Mouse (Mus musculus): ENCODE measurements around the gene Wwox. TPM values are rescaled to one million over a fixed set of nuclear protein-coding genes. Genes with fewer than 3 reads are reported as not detected.

Wwox gene
- polyA plus RNA-seq, 1 experiment from 2014 or later = 11.6 TPM

GRCm38 (mm10) chr8:114634669-114635410, 195.4 kb downstream of the Wwox start:
- no peak overlapping the region for H3K4me3 ChIP-seq (ENCODE audit: low read depth, low read length)
- DNase-seq (ENCODE audit: low spot score) (peak; percentile 16), ATAC-seq (peak; percentile 35; the same call in 1 of the 2 replicates)
- H3K9ac ChIP-seq (replicated peaks; ENCODE audit: low read depth) = no peak overlapping the region
- H3K27ac ChIP-seq (ENCODE audit: low read length) = no peak overlapping the region
- H3K4me2 ChIP-seq (replicated peaks; ENCODE audit: low read depth, low read length) = no peak overlapping the region
- H3K36me3 ChIP-seq (ENCODE audit: insufficient read depth, low read length) = no peaks in the 10 kb centered on the region
- TF ChIP-seq CTCF (IDR thresholded peaks at IDR 0.05) (no peak), EP300 (IDR thresholded peaks at IDR 0.05) (no peak)
- H3K4me1 ChIP-seq (ENCODE audit: insufficient read depth, low read depth, low read length) = no peaks in the 10 kb centered on the region
- H3K9me3 ChIP-seq (ENCODE audit: low read length) = no peaks in the 10 kb centered on the region
- WGBS = 62% methylated on average over 9 of the region's 9 CpGs
- H3K27me3 ChIP-seq (replicated peaks; ENCODE audit: insufficient read depth, low read length) = no peaks in the 10 kb centered on the region

GRCm38 (mm10) chr8:114636376-114636775, 196.9 kb downstream of the Wwox start:
- no peak for DNase-seq (ENCODE audit: low spot score)
- Histone ChIP-seq H3K9ac (replicated peaks; ENCODE audit: low read depth) (no peak overlapping the region), H3K27ac (ENCODE audit: low read length) (no peak overlapping the region), H3K36me3 (ENCODE audit: insufficient read depth, low read length) (no peaks in the 10 kb centered on the region), H3K9me3 (ENCODE audit: low read length) (no peaks in the 10 kb centered on the region), H3K4me2 (replicated peaks; ENCODE audit: low read depth, low read length) (no peak overlapping the region), H3K4me3 (ENCODE audit: low read depth, low read length) (no peak overlapping the region), H3K27me3 (replicated peaks; ENCODE audit: insufficient read depth, low read length) (no peaks in the 10 kb centered on the region), H3K4me1 (ENCODE audit: insufficient read depth, low read depth, low read length) (no peaks in the 10 kb centered on the region)
- no peak for TF ChIP-seq EP300 (IDR thresholded peaks at IDR 0.05)
- no peak for TF ChIP-seq CTCF (IDR thresholded peaks at IDR 0.05)
- no peak for ATAC-seq
- 36% methylated on average over 5 of the region's 5 CpGs for whole genome bisulfite sequencing

GRCm38 (mm10) chr8:114641809-114642208, 202.4 kb downstream of the Wwox start:
- Histone ChIP-seq H3K27me3 (replicated peaks; ENCODE audit: insufficient read depth, low read length) (no peaks in the 10 kb centered on the region), H3K4me3 (ENCODE audit: low read depth, low read length) (no peak overlapping the region), H3K27ac (ENCODE audit: low read length) (no peak overlapping the region), H3K4me1 (ENCODE audit: insufficient read depth, low read depth, low read length) (no peaks in the 10 kb centered on the region), H3K9ac (replicated peaks; ENCODE audit: low read depth) (no peak overlapping the region), H3K36me3 (ENCODE audit: insufficient read depth, low read length) (no peaks in the 10 kb centered on the region), H3K9me3 (ENCODE audit: low read length) (no peaks in the 10 kb centered on the region), H3K4me2 (replicated peaks; ENCODE audit: low read depth, low read length) (no peak overlapping the region)
- WGBS = 61% methylated on average over 9 of the region's 9 CpGs
- ATAC-seq (no peak), DNase-seq (ENCODE audit: low spot score) (no peak)
- TF ChIP-seq EP300 (IDR thresholded peaks at IDR 0.05) (no peak), CTCF (IDR thresholded peaks at IDR 0.05) (no peak)

GRCm38 (mm10) chr8:114650789-114651188, 211.3 kb downstream of the Wwox start:
- ATAC-seq = no peak
- Histone ChIP-seq H3K36me3 (ENCODE audit: insufficient read depth, low read length) (no peaks in the 10 kb centered on the region), H3K4me3 (ENCODE audit: low read depth, low read length) (no peak overlapping the region), H3K4me2 (replicated peaks; ENCODE audit: low read depth, low read length) (peak overlapping the region; percentile 34), H3K9ac (replicated peaks; ENCODE audit: low read depth) (no peak overlapping the region), H3K9me3 (ENCODE audit: low read length) (no peaks in the 10 kb centered on the region), H3K4me1 (ENCODE audit: insufficient read depth, low read depth, low read length) (no peaks in the 10 kb centered on the region), H3K27ac (ENCODE audit: low read length) (no peak overlapping the region), H3K27me3 (replicated peaks; ENCODE audit: insufficient read depth, low read length) (no peaks in the 10 kb centered on the region)
- TF ChIP-seq EP300 (IDR thresholded peaks at IDR 0.05) (no peak), CTCF (IDR thresholded peaks at IDR 0.05) (no peak)
- WGBS = 80% methylated on average over 14 of the region's 14 CpGs
- DNase-seq (ENCODE audit: low spot score) = no peak

- ATAC-seq (peak; percentile 48), DNase-seq (ENCODE audit: low spot score) (peak; percentile 65)
- 21% methylated on average over 4 of the region's 4 CpGs for WGBS
- Histone ChIP-seq H3K27me3 (replicated peaks; ENCODE audit: insufficient read depth, low read length) (no peaks in the 10 kb centered on the region), H3K4me1 (ENCODE audit: insufficient read depth, low read depth, low read length) (no peaks in the 10 kb centered on the region), H3K9ac (replicated peaks; ENCODE audit: low read depth) (no peak overlapping the region), H3K9me3 (ENCODE audit: low read length) (no peaks in the 10 kb centered on the region), H3K36me3 (ENCODE audit: insufficient read depth, low read length) (no peaks in the 10 kb centered on the region), H3K27ac (ENCODE audit: low read length) (no peak overlapping the region), H3K4me2 (replicated peaks; ENCODE audit: low read depth, low read length) (no peak overlapping the region), H3K4me3 (ENCODE audit: low read depth, low read length) (no peak overlapping the region)
- peak; percentile 59 for TF ChIP-seq CTCF (IDR thresholded peaks at IDR 0.05)
- no peak for TF ChIP-seq EP300 (IDR thresholded peaks at IDR 0.05)
These were observed 218.3 kb downstream of the Wwox start for GRCm38 (mm10) chr8:114657789-114658188.

- H3K4me2 ChIP-seq (replicated peaks; ENCODE audit: low read depth, low read length) = no peak overlapping the region
- H3K36me3 ChIP-seq (ENCODE audit: insufficient read depth, low read length) = no peaks in the 10 kb centered on the region
- no peak for TF ChIP-seq CTCF (IDR thresholded peaks at IDR 0.05)
- TF ChIP-seq EP300 (IDR thresholded peaks at IDR 0.05) = no peak
- no peaks in the 10 kb centered on the region for H3K9me3 ChIP-seq (ENCODE audit: low read length)
- DNase-seq (ENCODE audit: low spot score) (peak; percentile 54), ATAC-seq (peak; percentile 59)
- 35% methylated on average over 4 of the region's 4 CpGs for WGBS
- H3K4me1 ChIP-seq (ENCODE audit: insufficient read depth, low read depth, low read length) = no peaks in the 10 kb centered on the region
- no peak overlapping the region for H3K9ac ChIP-seq (replicated peaks; ENCODE audit: low read depth)
- H3K27me3 ChIP-seq (replicated peaks; ENCODE audit: insufficient read depth, low read length) = no peaks in the 10 kb centered on the region
- no peak overlapping the region for H3K27ac ChIP-seq (ENCODE audit: low read length)
- H3K4me3 ChIP-seq (ENCODE audit: low read depth, low read length) = no peak overlapping the region
These were observed 219.0 kb downstream of the Wwox start for GRCm38 (mm10) chr8:114658475-114658874.

Data from lung, postnatal 0 days (tissue).